Mouse (Mus musculus): ENCODE measurements around the gene Nmrk1.

GRCm38 (mm10) chr19:18643411-18643810, 11.7 kb downstream of the Nmrk1 start:
- no peak for TF ChIP-seq CTCF (IDR thresholded peaks at IDR 0.05; ENCODE audit: low read depth)
- no peak for TF ChIP-seq EP300 (IDR thresholded peaks at IDR 0.05; ENCODE audit: low read depth)
